Mouse (Mus musculus): ENCODE results near the gene Mllt10. TPM values are rescaled to one million over a fixed set of nuclear protein-coding genes. Genes with fewer than 3 reads are reported as not detected.

The Mllt10 gene
- total and polyA plus RNA-seq, 2 experiments from 2014 or later, result 28.9 to 96.5 TPM

GRCm38 (mm10) chr2:18045143-18045780 is 9.8 kb upstream of the Mllt10 start:
- ATAC-seq (ENCODE audit: low FRiP score), result no peak
- TF ChIP-seq CTCF (IDR thresholded peaks at IDR 0.05), result no peak

GRCm38 (mm10) chr2:18045781-18046181 is 9.3 kb upstream of the Mllt10 start:
- Histone ChIP-seq H3K27me3 (ENCODE audit: insufficient read depth, low read length) (no peaks in the 10 kb centered on the region), H3K36me3 (ENCODE audit: insufficient read depth, low read length) (no peaks in the 10 kb centered on the region), H3K9ac (replicated peaks; ENCODE audit: low read length, poor library complexity, severe bottlenecking) (peak overlapping the region; percentile 97), H3K9me3 (ENCODE audit: low read length) (no peaks in the 10 kb centered on the region), H3K4me3 (ENCODE audit: low read depth, low read length) (peak overlapping the region; percentile 86), H3K4me1 (ENCODE audit: insufficient read depth, low read length) (peaks cover 14% of the 10 kb centered on the region), H3K4me2 (ENCODE audit: low read depth, low read length, poor library complexity, severe bottlenecking) (peak overlapping the region; percentile 80), H3K27ac (ENCODE audit: low read depth, low read length) (peak overlapping the region; percentile 97; the same call in 1 of the 2 replicates)
- DNase-seq (ENCODE audit: low spot score) (no peak), ATAC-seq (ENCODE audit: low FRiP score) (no peak)
- TF ChIP-seq CTCF (IDR thresholded peaks at IDR 0.05), result no peak
- 5% methylated on average over 6 of the region's 6 CpGs for WGBS

More at GRCm38 (mm10) chr2:18045143-18045780, 9.8 kb upstream of the Mllt10 start:
- no peak for DNase-seq (ENCODE audit: low spot score)
- WGBS, result 5% methylated on average over 7 of the region's 7 CpGs
- Histone ChIP-seq H3K4me1 (ENCODE audit: insufficient read depth, low read length) (peaks cover 18% of the 10 kb centered on the region), H3K4me3 (ENCODE audit: low read depth, low read length) (peak overlapping the region; percentile 86), H3K4me2 (ENCODE audit: low read depth, low read length, poor library complexity, severe bottlenecking) (peak overlapping the region; percentile 80), H3K27me3 (ENCODE audit: insufficient read depth, low read length) (no peaks in the 10 kb centered on the region), H3K9me3 (ENCODE audit: low read length) (no peaks in the 10 kb centered on the region), H3K9ac (replicated peaks; ENCODE audit: low read length, poor library complexity, severe bottlenecking) (peak overlapping the region; percentile 97), H3K36me3 (ENCODE audit: insufficient read depth, low read length) (no peaks in the 10 kb centered on the region), H3K27ac (ENCODE audit: low read depth, low read length) (no peak overlapping the region)

- Histone ChIP-seq H3K4me3 (ENCODE audit: low read depth, low read length) (peak overlapping the region; percentile 86), H3K27ac (ENCODE audit: low read depth, low read length) (peak overlapping the region; percentile 97), H3K4me1 (ENCODE audit: insufficient read depth, low read length) (peaks cover 14% of the 10 kb centered on the region), H3K27me3 (ENCODE audit: insufficient read depth, low read length) (no peaks in the 10 kb centered on the region), H3K9ac (replicated peaks; ENCODE audit: low read length, poor library complexity, severe bottlenecking) (peak overlapping the region; percentile 97), H3K36me3 (ENCODE audit: insufficient read depth, low read length) (no peaks in the 10 kb centered on the region), H3K9me3 (ENCODE audit: low read length) (no peaks in the 10 kb centered on the region), H3K4me2 (ENCODE audit: low read depth, low read length, poor library complexity, severe bottlenecking) (peak overlapping the region; percentile 80)
- no peak for DNase-seq (ENCODE audit: low spot score)
- TF ChIP-seq CTCF (IDR thresholded peaks at IDR 0.05), result no peak
- ATAC-seq (ENCODE audit: low FRiP score), result no peak
- WGBS, result 1% methylated on average over 4 of the region's 4 CpGs
These were observed 8.9 kb upstream of the Mllt10 start for GRCm38 (mm10) chr2:18046186-18046585.

DNA sequence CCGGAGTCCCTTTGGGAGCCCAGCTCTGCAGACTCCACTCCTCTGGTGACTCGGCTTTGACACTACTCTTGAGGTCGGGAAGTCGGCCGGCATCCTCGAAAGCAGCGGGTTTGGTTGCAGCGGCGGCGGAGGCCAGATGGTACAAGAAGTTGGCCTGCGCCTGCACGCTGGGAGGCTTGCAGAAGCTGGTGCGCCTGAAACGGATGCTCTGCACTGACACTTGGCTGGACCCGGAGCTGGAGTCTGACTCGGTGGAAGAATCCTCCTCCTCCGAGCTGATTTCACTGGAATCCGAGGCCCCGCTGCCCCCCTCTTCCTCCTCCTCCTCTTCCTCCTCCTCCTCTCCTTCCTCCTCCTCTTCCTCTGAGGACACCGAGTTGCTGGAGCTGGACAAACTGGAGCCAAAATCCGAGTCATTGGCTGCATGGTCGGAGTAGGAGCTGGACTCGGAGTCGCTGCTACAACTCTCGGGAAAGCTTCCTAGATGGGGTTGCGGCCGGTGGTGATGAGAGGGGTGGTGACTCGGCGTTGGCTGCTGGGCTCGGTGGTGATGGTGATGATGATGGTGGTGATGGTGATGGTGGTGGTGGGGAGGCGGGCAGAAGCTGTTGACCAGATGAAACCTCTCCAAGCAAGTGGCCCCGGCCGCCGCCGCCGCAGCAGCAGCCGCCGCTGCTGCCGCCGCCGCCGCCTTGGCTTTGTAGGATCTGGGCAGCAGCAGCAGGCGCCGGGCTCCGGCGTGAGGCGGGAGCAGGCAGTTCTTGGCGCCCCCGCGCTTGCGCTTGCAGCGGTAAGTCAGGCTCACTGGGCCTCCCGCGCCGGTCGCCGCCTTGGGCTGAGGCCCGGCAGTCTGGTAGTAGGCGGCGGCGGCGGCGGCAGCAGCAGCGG is 8.0 kb upstream of the Mllt10 start:
- Histone ChIP-seq H3K4me2 (ENCODE audit: low read depth, low read length, poor library complexity, severe bottlenecking) (peak overlapping the region; percentile 80), H3K27me3 (ENCODE audit: insufficient read depth, low read length) (no peaks in the 10 kb centered on the region), H3K36me3 (ENCODE audit: insufficient read depth, low read length) (no peaks in the 10 kb centered on the region), H3K9me3 (ENCODE audit: low read length) (no peaks in the 10 kb centered on the region), H3K27ac (ENCODE audit: low read depth, low read length) (peak overlapping the region; percentile 97), H3K9ac (replicated peaks; ENCODE audit: low read length, poor library complexity, severe bottlenecking) (peak overlapping the region; percentile 97), H3K4me3 (ENCODE audit: low read depth, low read length) (peak overlapping the region; percentile 86), H3K4me1 (ENCODE audit: insufficient read depth, low read length) (peaks cover 12% of the 10 kb centered on the region)
- peak; percentile 68 for DNase-seq (ENCODE audit: low spot score)
- WGBS, result under 1% methylated on average over 50 of the region's 64 CpGs
- ATAC-seq (ENCODE audit: low FRiP score), result peak; percentile 77
- no peak for TF ChIP-seq CTCF (IDR thresholded peaks at IDR 0.05)

DNA sequence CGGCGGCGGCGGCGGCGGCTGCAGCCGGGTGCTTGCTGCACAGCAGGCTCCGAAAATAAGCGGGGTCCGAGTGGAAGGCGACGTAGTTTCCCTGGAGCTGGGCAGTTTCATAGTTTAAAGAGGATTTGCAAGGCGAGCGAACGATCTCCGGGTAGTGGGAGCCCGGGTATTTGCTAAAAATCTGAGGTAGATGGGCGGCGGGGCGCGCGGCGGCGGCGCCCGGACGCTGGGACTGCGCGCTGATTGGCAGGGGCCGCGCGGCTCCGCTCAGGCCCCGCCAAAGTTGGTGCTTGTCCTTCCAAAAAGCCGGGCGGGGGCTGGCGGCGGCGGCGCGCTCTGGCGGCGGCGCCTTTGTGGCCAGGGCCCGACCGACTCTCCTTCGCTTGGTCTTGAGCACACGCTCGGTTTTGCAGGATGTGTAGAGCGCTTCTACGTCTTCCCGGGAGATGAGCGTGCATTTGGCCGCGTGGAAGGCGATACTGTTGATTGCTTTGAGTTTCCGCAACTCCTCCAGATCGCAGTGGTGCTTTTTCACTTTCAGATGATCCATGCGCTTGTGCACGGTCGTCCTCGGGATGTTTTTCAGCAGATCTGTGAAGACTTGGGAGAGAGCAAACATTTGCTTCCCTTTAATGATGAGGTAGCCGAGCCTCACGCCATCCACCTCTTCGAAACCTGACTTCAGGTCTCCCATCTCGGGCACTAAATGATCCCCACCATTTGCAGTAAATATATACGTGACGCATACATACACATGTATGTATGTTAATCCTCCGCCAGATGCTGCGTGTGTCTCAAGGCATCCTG is 7.2 kb upstream of the Mllt10 start:
- Histone ChIP-seq H3K4me2 (ENCODE audit: low read depth, low read length, poor library complexity, severe bottlenecking) (peak overlapping the region; percentile 80), H3K36me3 (ENCODE audit: insufficient read depth, low read length) (no peaks in the 10 kb centered on the region), H3K4me1 (ENCODE audit: insufficient read depth, low read length) (peaks cover 12% of the 10 kb centered on the region), H3K9me3 (ENCODE audit: low read length) (no peaks in the 10 kb centered on the region), H3K4me3 (ENCODE audit: low read depth, low read length) (peak overlapping the region; percentile 86), H3K9ac (replicated peaks; ENCODE audit: low read length, poor library complexity, severe bottlenecking) (peak overlapping the region; percentile 97), H3K27me3 (ENCODE audit: insufficient read depth, low read length) (no peaks in the 10 kb centered on the region), H3K27ac (ENCODE audit: low read depth, low read length) (peak overlapping the region; percentile 97)
- TF ChIP-seq CTCF (IDR thresholded peaks at IDR 0.05), result no peak
- under 1% methylated on average over 55 of the region's 70 CpGs for WGBS
- ATAC-seq (ENCODE audit: low FRiP score), result peak; percentile 87
- DNase-seq (ENCODE audit: low spot score), result peak; percentile 86
